Mouse (Mus musculus) midbrain, embryonic 16.5 days (tissue): Measurements from ENCODE around the gene Gfra1. TPM values are rescaled to one million over a fixed set of nuclear protein-coding genes. Genes with fewer than 3 reads are reported as not detected.

Experiments
- ATAC-seq: fragments of 200-750 bp; cut with Nextera tagmentation; 2 replicates; pipeline ENCODE4 v1.8.0; 2017; ENCODE audit warnings: moderate TSS enrichment
- H3K27ac ChIP-seq: fragments of 300-500 bp; sonication (generic); 2 replicates; pipeline ENCODE4 v1.5.1; 2014; ENCODE audit warnings: mild to moderate bottlenecking, low read length, mixed read lengths
- H3K27me3 ChIP-seq: fragments of 300-500 bp; sonication (generic); 2 replicates; pipeline ENCODE4 v1.6.1; 2014; ENCODE audit warnings: low read depth, low read length, mixed read lengths; ENCODE audit not compliant: control insufficient read depth, insufficient read depth
- H3K36me3 ChIP-seq: fragments of 300-500 bp; sonication (generic); 2 replicates; pipeline ENCODE4 v1.6.1; 2014; ENCODE audit warnings: mild to moderate bottlenecking, low read length, moderate library complexity, mixed read lengths; ENCODE audit not compliant: control insufficient read depth, insufficient read depth
- H3K4me1 ChIP-seq: fragments of 300-500 bp; sonication (generic); 2 replicates; pipeline ENCODE4 v1.6.1; 2014; ENCODE audit warnings: mild to moderate bottlenecking, low read length, mixed read lengths; ENCODE audit not compliant: control insufficient read depth, insufficient read depth
- H3K4me2 ChIP-seq: fragments of 300-500 bp; sonication (generic); 2 replicates; pipeline ENCODE4 v1.6.1; 2014; ENCODE audit warnings: mild to moderate bottlenecking, low read length, mixed read lengths
- H3K4me3 ChIP-seq: fragments of 300-500 bp; sonication (generic); 2 replicates; pipeline ENCODE4 v1.5.1; 2014; ENCODE audit warnings: low read depth, mild to moderate bottlenecking, low read length, moderate library complexity, mixed read lengths
- H3K9ac ChIP-seq: fragments of 300-500 bp; sonication (generic); 2 replicates; pipeline ENCODE4 v1.6.1; 2014; ENCODE audit warnings: low read depth, low read length, mixed read lengths
- H3K9me3 ChIP-seq: fragments of 300-500 bp; sonication (generic); replicated peaks from 2 replicates; pipeline ENCODE4 v1.6.1; 2014; ENCODE audit warnings: mild to moderate bottlenecking, low read length, mixed read lengths; ENCODE audit not compliant: control insufficient read depth, poor library complexity, severe bottlenecking
- WGBS: fragments of 180-500 bp; shearing (Covaris S2); extraction: QIAGEN DNeasy Blood & Tissue Kit; methylation state at CpG from one replicate; pipeline ENCODE4 v1.1.7; 2014; 5-methylcytosine and 5-hydroxymethylcytosine counted together
- polyA plus RNA-seq: library from polyadenylated mRNA; unstranded; fragments of >200 nt; fragmentation: Nextera tagmentation; extraction: Ambion mirVana; gene quantifications from 2 replicates; pipeline ENCODE4 v1.2.1, GENCODE M21; 2015

Gfra1 gene
- polyA plus RNA-seq, 1 experiment from 2014 or later: 45.0 TPM

- H3K27me3 ChIP-seq: no peaks in the 10 kb centered on the region
- no peak overlapping the region for H3K4me3 ChIP-seq
- no peaks in the 10 kb centered on the region for H3K36me3 ChIP-seq
- no peak overlapping the region for H3K4me2 ChIP-seq
- peaks cover 8% of the 10 kb centered on the region for H3K4me1 ChIP-seq
- no peak overlapping the region for H3K27ac ChIP-seq
- no peak for ATAC-seq
- no peak overlapping the region for H3K9ac ChIP-seq
- H3K9me3 ChIP-seq: no peaks in the 10 kb centered on the region
- 48% methylated on average over 3 of the region's 3 CpGs for WGBS
These were observed 228.8 kb downstream of the Gfra1 start for GRCm38 (mm10) chr19:58226882-58227281.

- Histone ChIP-seq H3K9me3 (no peaks in the 10 kb centered on the region), H3K9ac (no peak overlapping the region), H3K27me3 (no peaks in the 10 kb centered on the region), H3K4me3 (no peak overlapping the region), H3K27ac (no peak overlapping the region), H3K4me1 (no peaks in the 10 kb centered on the region), H3K36me3 (no peaks in the 10 kb centered on the region), H3K4me2 (no peak overlapping the region)
- WGBS: 65% methylated on average over 25 of the region's 25 CpGs
- ATAC-seq: no peak
These were observed 235.5 kb downstream of the Gfra1 start for GRCm38 (mm10) chr19:58220061-58220831.

GRCm38 (mm10) chr19:58217591-58217990 is 238.1 kb downstream of the Gfra1 start:
- Histone ChIP-seq H3K9ac (no peak overlapping the region), H3K4me1 (0 out of 2 replicates have a peak, but pooled peaks cover 2% of the 10 kb centered on the region), H3K36me3 (no peaks in the 10 kb centered on the region), H3K27me3 (no peaks in the 10 kb centered on the region), H3K4me2 (no peak overlapping the region), H3K4me3 (no peak overlapping the region), H3K9me3 (no peaks in the 10 kb centered on the region), H3K27ac (no peak overlapping the region)
- 84% methylated on average over 4 of the region's 4 CpGs for WGBS
- no peak for ATAC-seq

GRCm38 (mm10) chr19:58206496-58207044 is 249.1 kb downstream of the Gfra1 start:
- no peaks in the 10 kb centered on the region for H3K27me3 ChIP-seq
- H3K4me1 ChIP-seq: peaks cover 11% of the 10 kb centered on the region; the same call in 1 of the 2 replicates
- no peaks in the 10 kb centered on the region for H3K9me3 ChIP-seq
- WGBS: 67% methylated on average over 10 of the region's 10 CpGs
- no peak overlapping the region for H3K9ac ChIP-seq
- H3K36me3 ChIP-seq: no peaks in the 10 kb centered on the region
- H3K4me3 ChIP-seq: no peak overlapping the region
- no peak overlapping the region for H3K27ac ChIP-seq
- H3K4me2 ChIP-seq: no peak overlapping the region
- no peak for ATAC-seq

GRCm38 (mm10) chr19:58205470-58205869 is 250.2 kb downstream of the Gfra1 start:
- no peak for ATAC-seq
- Histone ChIP-seq H3K27me3 (no peaks in the 10 kb centered on the region), H3K9ac (no peak overlapping the region), H3K36me3 (no peaks in the 10 kb centered on the region), H3K9me3 (no peaks in the 10 kb centered on the region), H3K4me1 (peaks cover 11% of the 10 kb centered on the region; the same call in 1 of the 2 replicates), H3K27ac (no peak overlapping the region), H3K4me2 (no peak overlapping the region), H3K4me3 (no peak overlapping the region)
- WGBS: 73% methylated on average over 7 of the region's 7 CpGs

- ATAC-seq: no peak
- Histone ChIP-seq H3K27me3 (no peaks in the 10 kb centered on the region), H3K4me1 (peaks cover 11% of the 10 kb centered on the region; the same call in 1 of the 2 replicates), H3K4me3 (no peak overlapping the region), H3K9me3 (no peaks in the 10 kb centered on the region), H3K36me3 (no peaks in the 10 kb centered on the region), H3K4me2 (no peak overlapping the region), H3K27ac (no peak overlapping the region), H3K9ac (no peak overlapping the region)
- 78% methylated on average over 5 of the region's 5 CpGs for WGBS
These were observed 253.1 kb downstream of the Gfra1 start for GRCm38 (mm10) chr19:58202627-58203026.

- Histone ChIP-seq H3K4me2 (no peak overlapping the region), H3K9me3 (no peaks in the 10 kb centered on the region), H3K9ac (no peak overlapping the region), H3K4me3 (no peak overlapping the region), H3K27ac (no peak overlapping the region), H3K36me3 (no peaks in the 10 kb centered on the region), H3K27me3 (no peaks in the 10 kb centered on the region), H3K4me1 (peaks cover 11% of the 10 kb centered on the region; the same call in 1 of the 2 replicates)
- ATAC-seq: no peak
- 72% methylated on average over 5 of the region's 5 CpGs for WGBS
These were observed 256.0 kb downstream of the Gfra1 start for GRCm38 (mm10) chr19:58199679-58200078.

GRCm38 (mm10) chr19:58193733-58194456 is 261.8 kb downstream of the Gfra1 start:
- no peaks in the 10 kb centered on the region for H3K9me3 ChIP-seq
- no peak overlapping the region for H3K4me3 ChIP-seq
- no peaks in the 10 kb centered on the region for H3K36me3 ChIP-seq
- H3K4me1 ChIP-seq: no peaks in the 10 kb centered on the region
- H3K27me3 ChIP-seq: no peaks in the 10 kb centered on the region
- no peak overlapping the region for H3K9ac ChIP-seq
- no peak overlapping the region for H3K27ac ChIP-seq
- no peak overlapping the region for H3K4me2 ChIP-seq
- 82% methylated on average over 7 of the region's 7 CpGs for WGBS
- ATAC-seq: no peak

GRCm38 (mm10) chr19:58190947-58191346 is 264.8 kb downstream of the Gfra1 start:
- Histone ChIP-seq H3K9ac (no peak overlapping the region), H3K9me3 (no peaks in the 10 kb centered on the region), H3K4me3 (no peak overlapping the region), H3K4me2 (no peak overlapping the region), H3K27ac (no peak overlapping the region), H3K27me3 (no peaks in the 10 kb centered on the region), H3K4me1 (no peaks in the 10 kb centered on the region), H3K36me3 (no peaks in the 10 kb centered on the region)
- ATAC-seq: no peak
- WGBS: 91% methylated on average over 2 of the region's 2 CpGs
